ENCODE assay signal across 9 mouse cellular contexts in the genomic region with DNA sequence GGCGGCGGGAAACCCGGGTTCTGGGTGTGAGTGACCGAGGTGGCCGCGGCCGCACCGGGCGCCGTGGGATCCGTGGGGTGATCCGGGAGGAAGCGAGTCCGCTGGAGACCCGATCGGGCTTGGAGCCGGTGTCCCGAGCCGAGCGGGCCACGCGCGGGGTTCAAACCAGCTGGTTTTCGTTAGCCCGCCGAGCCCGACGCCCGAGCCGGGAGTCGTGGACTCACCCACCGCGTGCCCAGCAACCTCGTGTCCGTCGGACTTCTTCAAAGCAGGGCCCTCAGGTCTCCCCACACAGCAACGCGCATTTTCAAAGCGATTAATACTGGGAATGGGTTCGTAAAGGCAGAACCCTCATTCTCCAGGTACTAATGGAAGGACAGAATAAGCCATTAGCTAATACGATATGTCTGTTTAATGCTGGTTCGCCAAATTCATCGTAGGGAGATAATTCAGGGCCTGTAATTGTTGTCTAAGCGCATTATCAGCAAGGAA. TPM values are rescaled to one million over a fixed set of nuclear protein-coding genes. Genes with fewer than 3 reads are reported as not detected.
DNase-seq lines count a peak whose midpoint lies in the region; ATAC-seq and TF ChIP-seq lines count a peak whose summit lies in the region.
"Had no signal": no experiment of that assay in that cellular context is flagged by ENCODE, and none has a peak within 500 bp of the region (broad histone marks: within the 10 kb centered on the region; RNA-seq: fewer than 3 reads in every experiment).

No protein-coding gene starts in this region.

- 3% methylated on average over 37 of the region's 44 CpGs for WGBS in kidney, postnatal 0 days
- 2% methylated on average over 44 of the region's 44 CpGs for WGBS in embryonic facial prominence, embryonic 15.5 days
- 3% methylated on average over 44 of the region's 44 CpGs for WGBS in hindbrain, embryonic 16.5 days
- 3% methylated on average over 41 of the region's 44 CpGs for WGBS in neural tube, embryonic 14.5 days

- no peak overlapping the region for H3K27ac ChIP-seq in kidney, postnatal 0 days
- H3K27ac ChIP-seq in embryonic facial prominence, embryonic 15.5 days (replicated peaks) = no peak overlapping the region
- H3K27ac ChIP-seq in hindbrain, embryonic 16.5 days (ENCODE audit: low read depth, low read length) = peak overlapping the region; percentile 52; the same call in 1 of the 2 replicates
- no peak overlapping the region for H3K27ac ChIP-seq in neural tube, embryonic 14.5 days (ENCODE audit: low read depth, low read length)

- H3K9ac ChIP-seq in kidney, postnatal 0 days (ENCODE audit: low read depth, low read length) = no peak overlapping the region
- no peak overlapping the region for H3K9ac ChIP-seq in embryonic facial prominence, embryonic 15.5 days
- H3K9ac ChIP-seq in hindbrain, embryonic 16.5 days (ENCODE audit: low read depth, low read length) = peak overlapping the region; percentile 53
- peak overlapping the region; percentile 2; the same call in 1 of the 2 replicates for H3K9ac ChIP-seq in neural tube, embryonic 14.5 days (replicated peaks; ENCODE audit: low read depth, low read length)

- no peak for DNase-seq in kidney, postnatal 0 days (ENCODE audit: low spot score)
- DNase-seq in kidney, adult 8-10 months = no peak
- no peak for DNase-seq in layer of hippocampus, postnatal 36 days
- no peak for DNase-seq in right cerebral cortex, postnatal 36 days (ENCODE audit: low spot score in 2 of 2)

- no peak for ATAC-seq in kidney, postnatal 0 days (replicated peaks; ENCODE audit: low FRiP score, low read depth)
- no peak for ATAC-seq in embryonic facial prominence, embryonic 15.5 days (ENCODE audit: insufficient number of reproducible peaks, low FRiP score, low TSS enrichment, low read depth)
- ATAC-seq in hindbrain, embryonic 16.5 days = no peak
- ATAC-seq in neural tube, embryonic 14.5 days (ENCODE audit: low read depth) = no peak
- no peak for ATAC-seq in erythroblast, adult 5-6 weeks (replicated peaks; ENCODE audit: low FRiP score, poor library complexity, severe bottlenecking)

- peak overlapping the region; percentile 52 for H3K4me2 ChIP-seq in kidney, postnatal 0 days (ENCODE audit: low read length)
- peak overlapping the region; percentile 55 for H3K4me2 ChIP-seq in embryonic facial prominence, embryonic 15.5 days (replicated peaks)
- peak overlapping the region; percentile 60 for H3K4me2 ChIP-seq in hindbrain, embryonic 16.5 days (ENCODE audit: low read length)
- peak overlapping the region; percentile 46 for H3K4me2 ChIP-seq in neural tube, embryonic 14.5 days (ENCODE audit: low read depth, low read length)

- H3K4me1 ChIP-seq in kidney, postnatal 0 days (replicated peaks; ENCODE audit: insufficient read depth, low read length) = 0 out of 2 replicates have a peak, but pooled peaks cover 3% of the 10 kb centered on the region
- H3K4me1 ChIP-seq in embryonic facial prominence, embryonic 15.5 days = 0 out of 2 replicates have a peak, but pooled peaks cover 10% of the 10 kb centered on the region
- H3K4me1 ChIP-seq in hindbrain, embryonic 16.5 days (ENCODE audit: control insufficient read depth, insufficient read depth, low read depth, low read length) = peaks cover 2% of the 10 kb centered on the region; the same call in 1 of the 2 replicates
- peaks cover 4% of the 10 kb centered on the region; the same call in 1 of the 2 replicates for H3K4me1 ChIP-seq in neural tube, embryonic 14.5 days (ENCODE audit: control insufficient read depth, insufficient read depth, low read length)

- H3K27me3 ChIP-seq in kidney, postnatal 0 days (ENCODE audit: insufficient read depth, low read length) = peaks cover 77% of the 10 kb centered on the region
- peaks cover 77% of the 10 kb centered on the region for H3K27me3 ChIP-seq in embryonic facial prominence, embryonic 15.5 days
- peaks cover 29% of the 10 kb centered on the region for H3K27me3 ChIP-seq in hindbrain, embryonic 16.5 days (replicated peaks; ENCODE audit: control insufficient read depth, insufficient read depth, low read length)
- H3K27me3 ChIP-seq in neural tube, embryonic 14.5 days (ENCODE audit: control insufficient read depth, insufficient read depth, low read length) = peaks cover 27% of the 10 kb centered on the region

- TF ChIP-seq CTCF in kidney, postnatal 0 days (IDR thresholded peaks at IDR 0.05; ENCODE audit: low read depth) = no peak

- H3K9me3 ChIP-seq in kidney, postnatal 0 days (replicated peaks; ENCODE audit: low read length) = no peaks in the 10 kb centered on the region
- no peaks in the 10 kb centered on the region for H3K9me3 ChIP-seq in embryonic facial prominence, embryonic 15.5 days (replicated peaks)
- no peaks in the 10 kb centered on the region for H3K9me3 ChIP-seq in hindbrain, embryonic 16.5 days (ENCODE audit: control insufficient read depth, low read length)
- no peaks in the 10 kb centered on the region for H3K9me3 ChIP-seq in neural tube, embryonic 14.5 days (ENCODE audit: control insufficient read depth, low read length)

- no peaks in the 10 kb centered on the region for H3K36me3 ChIP-seq in kidney, postnatal 0 days (ENCODE audit: insufficient read depth, low read length)
- no peaks in the 10 kb centered on the region for H3K36me3 ChIP-seq in embryonic facial prominence, embryonic 15.5 days
- H3K36me3 ChIP-seq in hindbrain, embryonic 16.5 days (ENCODE audit: control insufficient read depth, insufficient read depth, low read length) = no peaks in the 10 kb centered on the region
- H3K36me3 ChIP-seq in neural tube, embryonic 14.5 days (ENCODE audit: control insufficient read depth, insufficient read depth, low read length) = no peaks in the 10 kb centered on the region

- peak overlapping the region; percentile 23; the same call in 1 of the 2 replicates for H3K4me3 ChIP-seq in kidney, postnatal 0 days (replicated peaks; ENCODE audit: low read depth, low read length)
- H3K4me3 ChIP-seq in embryonic facial prominence, embryonic 15.5 days (replicated peaks) = peak overlapping the region; percentile 31
- H3K4me3 ChIP-seq in hindbrain, embryonic 16.5 days (ENCODE audit: low read length) = peak overlapping the region; percentile 34
- peak overlapping the region; percentile 18 for H3K4me3 ChIP-seq in neural tube, embryonic 14.5 days (ENCODE audit: low read depth, low read length)
- H3K4me3 ChIP-seq: myocyte had no signal

RNA-seq across cellular contexts. Expression of gene Zdbf2, which starts 24.7 kb away (rescaled TPM):
- polyA plus RNA-seq in kidney, postnatal 0 days (2015; fragmentation: Nextera tagmentation; extraction: Ambion mirVana) = 2.3 and 2.5 TPM in 2 replicates
- 16.1 and 19.3 TPM in 2 replicates for polyA plus RNA-seq in embryonic facial prominence, embryonic 15.5 days (2015; fragmentation: Nextera tagmentation; extraction: Ambion mirVana)
- 28.7 and 36.3 TPM in 2 replicates for polyA plus RNA-seq in hindbrain, embryonic 16.5 days (2015; fragmentation: Nextera tagmentation; extraction: Ambion mirVana)
- polyA plus RNA-seq in neural tube, embryonic 14.5 days (2014; fragmentation: Nextera tagmentation; extraction: Ambion mirVana) = 25.6 and 36.0 TPM in 2 replicates
- total RNA-seq in layer of hippocampus, postnatal 36 days (2021) = 10 to 100 TPM; 17.9 to 22.2 TPM
- not detected in 2 replicates for total RNA-seq in erythroblast, adult 5-6 weeks (2015; ENCODE audit: low replicate concordance)
- not detected in 2 replicates for total RNA-seq in erythroblast, adult 5-6 weeks (2017; ENCODE audit: low replicate concordance)

RNA-seq across cellular contexts. Expression of gene Gpr1, which starts 34.1 kb away (rescaled TPM):
- 0.15 and 0.17 TPM in 2 replicates for polyA plus RNA-seq in kidney, postnatal 0 days (2015; fragmentation: Nextera tagmentation; extraction: Ambion mirVana)
- polyA plus RNA-seq in embryonic facial prominence, embryonic 15.5 days (2015; fragmentation: Nextera tagmentation; extraction: Ambion mirVana) = 0.11 and 0.33 TPM in 2 replicates
- 0.86 and 1.0 TPM in 2 replicates for polyA plus RNA-seq in hindbrain, embryonic 16.5 days (2015; fragmentation: Nextera tagmentation; extraction: Ambion mirVana)
- 0.73 and 1.3 TPM in 2 replicates for polyA plus RNA-seq in neural tube, embryonic 14.5 days (2014; fragmentation: Nextera tagmentation; extraction: Ambion mirVana)
- under 1 TPM; 0.62 to 0.63 TPM for total RNA-seq in layer of hippocampus, postnatal 36 days (2021)
- not detected in 2 replicates for total RNA-seq in erythroblast, adult 5-6 weeks (2015; ENCODE audit: low replicate concordance)
- total RNA-seq in erythroblast, adult 5-6 weeks (2017; ENCODE audit: low replicate concordance) = not detected in 2 replicates

Comparison
In these comparisons a context has a peak if more than half of its experiments do, and no peak if none do; other contexts are left out.
1. H3K9ac ChIP-seq: peak in hindbrain, embryonic 16.5 days (single experiment) and neural tube, embryonic 14.5 days (single experiment); none in kidney, postnatal 0 days (single experiment) and embryonic facial prominence, embryonic 15.5 days (single experiment).
2. Peak in every context shown above with its lines, with median percentiles within 50 percentile points of each other: H3K4me2 ChIP-seq and H3K4me3 ChIP-seq.